Comparison of ENCODE assay signal across 16 mouse cellular contexts in genomic region chr1:74179624-74180408, GRCm38 (mm10). TPM values are rescaled to one million over a fixed set of nuclear protein-coding genes. Genes with fewer than 3 reads are reported as not detected.
A peak's percentile ranks its signal among the peaks of the same experiment; 100 is the strongest.
DNase-seq lines count a peak whose midpoint lies in the region; ATAC-seq and TF ChIP-seq lines count a peak whose summit lies in the region.
"Had no signal": no experiment of that assay in that cellular context is flagged by ENCODE, and none has a peak within 500 bp of the region (broad histone marks: within the 10 kb centered on the region; RNA-seq: fewer than 3 reads in every experiment).

No protein-coding gene starts in this region.

- DNase-seq in kidney, postnatal 0 days (ENCODE audit: low spot score), result peak; percentile 73
- DNase-seq in kidney, adult 9 months, result no peak
- no peak for DNase-seq in urinary bladder, postnatal 36 days (ENCODE audit: low spot score in 2 of 2)
- DNase-seq in yolk sac, embryonic 10.5 days (ENCODE audit: low spot score), result no peak
- no peak for DNase-seq in forebrain, embryonic 14.5 days (ENCODE audit: low spot score)
- DNase-seq: cerebellum, adult 18-20 months; right cerebral cortex, adult 18-20 months; thymus, adult 2 months had no signal

- H3K9ac ChIP-seq in kidney, postnatal 0 days (ENCODE audit: low read depth, low read length), result no peak overlapping the region
- H3K9ac ChIP-seq in heart, embryonic 14.5 days (ENCODE audit: low read length), result no peak overlapping the region
- H3K9ac ChIP-seq in forebrain, embryonic 14.5 days (ENCODE audit: low read length), result no peak overlapping the region
- H3K9ac ChIP-seq: forebrain, embryonic 13.5 days had no signal

- H3K27me3 ChIP-seq in kidney, postnatal 0 days (ENCODE audit: insufficient read depth, low read length), result no peaks in the 10 kb centered on the region
- H3K27me3 ChIP-seq in heart, embryonic 14.5 days (ENCODE audit: control insufficient read depth, insufficient read depth, low read length), result no peaks in the 10 kb centered on the region
- no peaks in the 10 kb centered on the region for H3K27me3 ChIP-seq in forebrain, embryonic 14.5 days (replicated peaks; ENCODE audit: control insufficient read depth, insufficient read depth, low read length)
- H3K27me3 ChIP-seq: CH12.LX; forebrain, embryonic 13.5 days had no signal

- H3K27ac ChIP-seq in kidney, postnatal 0 days, result no peak overlapping the region; the same call in 1 of the 2 replicates
- H3K27ac ChIP-seq in heart, embryonic 14.5 days (replicated peaks in 1 of 2; ENCODE audit: control insufficient read depth in 1 of 2, insufficient read depth in 1 of 2, low read depth in 2 of 2, low read length in 2 of 2), result peak overlapping the region; percentile 43 to 68
- no peak overlapping the region for H3K27ac ChIP-seq in forebrain, embryonic 14.5 days (ENCODE audit: low read depth, low read length)
- H3K27ac ChIP-seq: forebrain, embryonic 13.5 days had no signal

- TF ChIP-seq CTCF in kidney, postnatal 0 days (IDR thresholded peaks at IDR 0.05; ENCODE audit: low read depth), result no peak

- no peaks in the 10 kb centered on the region for H3K4me1 ChIP-seq in kidney, postnatal 0 days (replicated peaks; ENCODE audit: insufficient read depth, low read length)
- peaks cover 11 to 20% of the 10 kb centered on the region in 2 experiments for H3K4me1 ChIP-seq in heart, embryonic 14.5 days (ENCODE audit: control insufficient read depth in 2 of 2, insufficient read depth in 2 of 2, low read length in 2 of 2)
- H3K4me1 ChIP-seq in forebrain, embryonic 14.5 days (ENCODE audit: control insufficient read depth, insufficient read depth, low read length), result no peaks in the 10 kb centered on the region
- H3K4me1 ChIP-seq: forebrain, embryonic 13.5 days had no signal

- H3K36me3 ChIP-seq in kidney, postnatal 0 days (ENCODE audit: insufficient read depth, low read length), result no peaks in the 10 kb centered on the region
- no peaks in the 10 kb centered on the region for H3K36me3 ChIP-seq in heart, embryonic 14.5 days (ENCODE audit: control insufficient read depth, insufficient read depth, low read length)
- no peaks in the 10 kb centered on the region for H3K36me3 ChIP-seq in forebrain, embryonic 14.5 days (ENCODE audit: control insufficient read depth, insufficient read depth, low read length)

- no peak overlapping the region for H3K4me3 ChIP-seq in kidney, postnatal 0 days (replicated peaks; ENCODE audit: low read depth, low read length)
- H3K4me3 ChIP-seq in heart, embryonic 14.5 days (ENCODE audit: control insufficient read depth in 1 of 2, insufficient read depth in 1 of 2, low read depth in 1 of 2, low read length in 2 of 2), result no peak overlapping the region
- H3K4me3 ChIP-seq in forebrain, embryonic 14.5 days (ENCODE audit: low read depth, low read length), result no peak overlapping the region
- H3K4me3 ChIP-seq: forebrain, embryonic 13.5 days had no signal

- no peak overlapping the region for H3K4me2 ChIP-seq in kidney, postnatal 0 days (ENCODE audit: low read length)
- H3K4me2 ChIP-seq in heart, embryonic 14.5 days (ENCODE audit: low read length), result no peak overlapping the region
- no peak overlapping the region for H3K4me2 ChIP-seq in forebrain, embryonic 14.5 days (ENCODE audit: low read length)
- H3K4me2 ChIP-seq: forebrain, embryonic 13.5 days had no signal

- no peaks in the 10 kb centered on the region for H3K9me3 ChIP-seq in kidney, postnatal 0 days (replicated peaks; ENCODE audit: low read length)
- no peaks in the 10 kb centered on the region for H3K9me3 ChIP-seq in heart, embryonic 14.5 days (ENCODE audit: control insufficient read depth, low read length)
- no peaks in the 10 kb centered on the region for H3K9me3 ChIP-seq in forebrain, embryonic 14.5 days (replicated peaks; ENCODE audit: control insufficient read depth, low read length)
- H3K9me3 ChIP-seq: forebrain, embryonic 13.5 days had no signal

- ATAC-seq in kidney, postnatal 0 days (replicated peaks; ENCODE audit: low FRiP score, low read depth), result no peak
- ATAC-seq in common myeloid progenitor, adult 5-6 weeks (replicated peaks; ENCODE audit: low read depth, poor library complexity, severe bottlenecking), result peak; percentile 33
- peak; percentile 81 for ATAC-seq in heart, embryonic 14.5 days (ENCODE audit: insufficient number of reproducible peaks, insufficient read depth, low FRiP score, low read depth)
- ATAC-seq in megakaryocyte progenitor cell, adult 5-6 weeks (replicated peaks; ENCODE audit: poor library complexity), result peak; percentile 24; the same call in 1 of the 2 replicates
- ATAC-seq in forebrain, embryonic 14.5 days, result no peak
- ATAC-seq: forebrain, embryonic 13.5 days had no signal

- 38% methylated on average over 9 of the region's 9 CpGs for WGBS in kidney, postnatal 0 days
- WGBS in heart, embryonic 14.5 days, result 27% methylated on average over 9 of the region's 9 CpGs
- 68% methylated on average over 9 of the region's 9 CpGs for WGBS in forebrain, embryonic 14.5 days

RNA-seq across cellular contexts. Expression of gene Cxcr1, which starts 14.6 kb away (rescaled TPM):
- polyA plus RNA-seq in kidney, postnatal 0 days (2015; fragmentation: Nextera tagmentation; extraction: Ambion mirVana), result not detected in 2 replicates
- not detected in 2 replicates for total RNA-seq in common myeloid progenitor, adult 5-6 weeks (2017)
- polyA plus RNA-seq in heart, embryonic 14.5 days (2014; fragmentation: Nextera tagmentation; extraction: Ambion mirVana), result not detected in 2 replicates
- total RNA-seq in megakaryocyte progenitor cell, adult 5-6 weeks (2015), result not detected in 2 replicates
- not detected in 2 replicates for total RNA-seq in megakaryocyte progenitor cell, adult 5-6 weeks (2017)
- not detected in 2 replicates for polyA plus RNA-seq in forebrain, embryonic 14.5 days (2014; fragmentation: Nextera tagmentation; extraction: Ambion mirVana)
- total RNA-seq: CH12.LX; left cerebral cortex, postnatal 25 days had no signal
- polyA plus RNA-seq: forebrain, embryonic 13.5 days; large intestine, adult 2 months; neural tube, embryonic 11.5 days; thymus, adult 2 months had no signal

RNA-seq across cellular contexts. Expression of gene Cxcr2, which starts 26.0 kb away (rescaled TPM):
- 0.30 and 0.51 TPM in 2 replicates for polyA plus RNA-seq in kidney, postnatal 0 days (2015; fragmentation: Nextera tagmentation; extraction: Ambion mirVana)
- 9.4 and 9.6 TPM in 2 replicates for total RNA-seq in common myeloid progenitor, adult 5-6 weeks (2017)
- polyA plus RNA-seq in heart, embryonic 14.5 days (2014; fragmentation: Nextera tagmentation; extraction: Ambion mirVana), result 0.08 TPM in 1 of 2 replicates, not detected in the other
- total RNA-seq in megakaryocyte progenitor cell, adult 5-6 weeks (2015), result 5.3 and 9.3 TPM in 2 replicates
- 9.5 and 10.7 TPM in 2 replicates for total RNA-seq in megakaryocyte progenitor cell, adult 5-6 weeks (2017)
- 0.06 and 0.08 TPM in 2 replicates for polyA plus RNA-seq in forebrain, embryonic 14.5 days (2014; fragmentation: Nextera tagmentation; extraction: Ambion mirVana)
- total RNA-seq: left cerebral cortex, postnatal 25 days had no signal

RNA-seq across cellular contexts. Expression of gene Rufy4, which starts 54.5 kb away (rescaled TPM):
- 0.07 and 0.18 TPM in 2 replicates for polyA plus RNA-seq in kidney, postnatal 0 days (2015; fragmentation: Nextera tagmentation; extraction: Ambion mirVana)
- 3.8 and 4.0 TPM in 2 replicates for total RNA-seq in common myeloid progenitor, adult 5-6 weeks (2017)
- polyA plus RNA-seq in heart, embryonic 14.5 days (2014; fragmentation: Nextera tagmentation; extraction: Ambion mirVana), result 0.22 and 0.39 TPM in 2 replicates
- total RNA-seq in megakaryocyte progenitor cell, adult 5-6 weeks (2015), result 0.37 and 0.72 TPM in 2 replicates
- 0.54 and 0.68 TPM in 2 replicates for total RNA-seq in megakaryocyte progenitor cell, adult 5-6 weeks (2017)
- 0.24 and 0.27 TPM in 2 replicates for polyA plus RNA-seq in forebrain, embryonic 14.5 days (2014; fragmentation: Nextera tagmentation; extraction: Ambion mirVana)
- total RNA-seq: CH12.LX; left cerebral cortex, postnatal 25 days had no signal

RNA-seq across cellular contexts. Expression of gene Tns1, which starts 55.6 kb away (rescaled TPM):
- 65.4 and 71.8 TPM in 2 replicates for polyA plus RNA-seq in kidney, postnatal 0 days (2015; fragmentation: Nextera tagmentation; extraction: Ambion mirVana)
- total RNA-seq in common myeloid progenitor, adult 5-6 weeks (2017), result 15.4 and 39.4 TPM in 2 replicates
- polyA plus RNA-seq in heart, embryonic 14.5 days (2014; fragmentation: Nextera tagmentation; extraction: Ambion mirVana), result 125 and 142 TPM in 2 replicates
- total RNA-seq in megakaryocyte progenitor cell, adult 5-6 weeks (2015), result 12.4 and 15.4 TPM in 2 replicates
- 3.1 and 9.7 TPM in 2 replicates for total RNA-seq in megakaryocyte progenitor cell, adult 5-6 weeks (2017)
- polyA plus RNA-seq in forebrain, embryonic 14.5 days (2014; fragmentation: Nextera tagmentation; extraction: Ambion mirVana), result 7.7 and 9.4 TPM in 2 replicates

RNA-seq across cellular contexts. Expression of gene Arpc2, which starts 56.1 kb away (rescaled TPM):
- polyA plus RNA-seq in kidney, postnatal 0 days (2015; fragmentation: Nextera tagmentation; extraction: Ambion mirVana), result 487 TPM in 2 replicates
- 298 and 302 TPM in 2 replicates for total RNA-seq in common myeloid progenitor, adult 5-6 weeks (2017)
- polyA plus RNA-seq in heart, embryonic 14.5 days (2014; fragmentation: Nextera tagmentation; extraction: Ambion mirVana), result 351 and 359 TPM in 2 replicates
- 802 and 912 TPM in 2 replicates for total RNA-seq in megakaryocyte progenitor cell, adult 5-6 weeks (2015)
- 414 and 435 TPM in 2 replicates for total RNA-seq in megakaryocyte progenitor cell, adult 5-6 weeks (2017)
- polyA plus RNA-seq in forebrain, embryonic 14.5 days (2014; fragmentation: Nextera tagmentation; extraction: Ambion mirVana), result 341 and 351 TPM in 2 replicates

Comparison
In these comparisons a context has a peak if more than half of its experiments do, and no peak if none do; other contexts are left out.
1. ATAC-seq: peak in common myeloid progenitor, adult 5-6 weeks (single experiment), heart, embryonic 14.5 days (single experiment) and megakaryocyte progenitor cell, adult 5-6 weeks (single experiment); none in kidney, postnatal 0 days (single experiment) and forebrain, embryonic 14.5 days (single experiment).
2. H3K27ac ChIP-seq: peak in heart, embryonic 14.5 days (2 of 2); none in kidney, postnatal 0 days (single experiment) and forebrain, embryonic 14.5 days (single experiment).